In the genomic region with DNA sequence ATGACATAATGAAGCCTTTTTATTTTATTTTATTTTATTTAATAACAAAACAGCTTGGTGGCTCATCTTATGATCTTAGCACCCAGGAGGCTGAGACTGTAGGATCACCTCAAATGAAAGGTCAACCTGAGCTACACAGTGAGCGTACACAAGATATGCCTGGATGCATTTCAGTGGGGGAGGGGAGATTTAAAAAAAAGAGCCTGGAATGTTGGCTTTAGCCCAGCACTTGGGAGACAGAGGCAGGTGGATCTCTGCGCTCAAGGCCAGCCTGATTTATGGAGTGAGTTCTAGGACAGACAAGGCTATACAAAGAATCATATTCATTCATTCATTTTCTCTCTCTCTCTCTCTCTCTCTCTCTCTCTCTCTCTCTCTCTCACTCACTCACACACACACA, we compare ENCODE assay signal across 39 mouse cellular contexts. TPM values are rescaled to one million over a fixed set of nuclear protein-coding genes. Genes with fewer than 3 reads are reported as not detected.
"Had no signal": no experiment of that assay in that cellular context is flagged by ENCODE, and none has a peak within 500 bp of the region (broad histone marks: within the 10 kb centered on the region; RNA-seq: fewer than 3 reads in every experiment).

No protein-coding gene starts in this region.

- H3K9ac ChIP-seq: heart, embryonic 12.5 days; hindbrain, embryonic 12.5 days; hindbrain, embryonic 14.5 days; limb, embryonic 13.5 days; limb, embryonic 15.5 days; liver, embryonic 12.5 days; liver, embryonic 14.5 days had no signal

- H3K27me3 ChIP-seq: heart, embryonic 12.5 days; hindbrain, embryonic 12.5 days; limb, embryonic 13.5 days; limb, embryonic 15.5 days; liver, embryonic 12.5 days had no signal

- ATAC-seq: hindbrain, embryonic 16.5 days; intestine, embryonic 16.5 days; liver, embryonic 12.5 days had no signal

- H3K27ac ChIP-seq: gastrocnemius, adult 2 months; heart, embryonic 10.5 days; hindbrain, embryonic 10.5 days; hindbrain, embryonic 12.5 days; hindbrain, embryonic 14.5 days; kidney, postnatal 0 days; limb, embryonic 13.5 days; limb, embryonic 15.5 days; liver, embryonic 12.5 days; liver, embryonic 14.5 days had no signal

- DNase-seq: gastrocnemius, adult 2 months; gastrocnemius, postnatal 10 days; gastrocnemius, postnatal 25 days; heart, adult 18-20 months; heart, postnatal 10 days; heart, postnatal 4 days; kidney, adult 11 months; kidney, postnatal 14 days; layer of hippocampus, adult 9-11 months; layer of hippocampus, postnatal 36 days; left cerebral cortex, postnatal 4 days had no signal

- H3K4me3 ChIP-seq: gastrocnemius, adult 2 months; heart, embryonic 10.5 days; heart, embryonic 12.5 days; hindbrain, embryonic 10.5 days; hindbrain, embryonic 12.5 days; limb, embryonic 13.5 days; limb, embryonic 15.5 days; liver, embryonic 12.5 days had no signal

- H3K9me3 ChIP-seq: heart, embryonic 10.5 days; hindbrain, embryonic 10.5 days; hindbrain, embryonic 12.5 days; limb, embryonic 15.5 days; liver, embryonic 12.5 days had no signal

- H3K4me2 ChIP-seq: heart, embryonic 12.5 days; hindbrain, embryonic 12.5 days; hindbrain, embryonic 14.5 days; limb, embryonic 13.5 days; limb, embryonic 15.5 days; liver, embryonic 12.5 days had no signal

- H3K4me1 ChIP-seq: heart, embryonic 10.5 days; hindbrain, embryonic 10.5 days; hindbrain, embryonic 12.5 days; limb, embryonic 13.5 days; limb, embryonic 15.5 days had no signal

RNA-seq across cellular contexts. Expression of a gene that starts 43.4 kb away (rescaled TPM):
- total RNA-seq: gastrocnemius, adult 2 months; gastrocnemius, postnatal 10 days; gastrocnemius, postnatal 25 days; gastrocnemius, postnatal 4 days; granulocyte monocyte progenitor cell, adult 5-6 weeks; heart, adult 18-20 months; heart, adult 8-10 months; heart, postnatal 10 days; heart, postnatal 25 days; heart, postnatal 4 days; layer of hippocampus, adult 18-20 months; layer of hippocampus, adult 8-10 months; layer of hippocampus, postnatal 14 days; layer of hippocampus, postnatal 36 days; left cerebral cortex, adult 18-20 months; left cerebral cortex, postnatal 10 days; left cerebral cortex, postnatal 25 days; left cerebral cortex, postnatal 4 days had no signal
- polyA plus RNA-seq: frontal cortex, adult 2 months; heart, embryonic 10.5 days; heart, embryonic 12.5 days; heart, embryonic 14.5 days; heart, embryonic 16.5 days; hindbrain, embryonic 14.5 days; intestine, embryonic 14.5 days; intestine, embryonic 16.5 days; kidney, postnatal 0 days; large intestine, adult 2 months; limb, embryonic 11.5 days; limb, embryonic 13.5 days; limb, embryonic 15.5 days; liver, embryonic 12.5 days; liver, embryonic 14.5 days had no signal
